Mouse (Mus musculus): ENCODE measurements around the gene Ginm1. TPM values are rescaled to one million over a fixed set of nuclear protein-coding genes. Genes with fewer than 3 reads are reported as not detected.
A peak's percentile ranks its signal among the peaks of the same experiment; 100 is the strongest.

Gene Ginm1
- total RNA-seq, 1 experiment, result 29.4 TPM

DNA sequence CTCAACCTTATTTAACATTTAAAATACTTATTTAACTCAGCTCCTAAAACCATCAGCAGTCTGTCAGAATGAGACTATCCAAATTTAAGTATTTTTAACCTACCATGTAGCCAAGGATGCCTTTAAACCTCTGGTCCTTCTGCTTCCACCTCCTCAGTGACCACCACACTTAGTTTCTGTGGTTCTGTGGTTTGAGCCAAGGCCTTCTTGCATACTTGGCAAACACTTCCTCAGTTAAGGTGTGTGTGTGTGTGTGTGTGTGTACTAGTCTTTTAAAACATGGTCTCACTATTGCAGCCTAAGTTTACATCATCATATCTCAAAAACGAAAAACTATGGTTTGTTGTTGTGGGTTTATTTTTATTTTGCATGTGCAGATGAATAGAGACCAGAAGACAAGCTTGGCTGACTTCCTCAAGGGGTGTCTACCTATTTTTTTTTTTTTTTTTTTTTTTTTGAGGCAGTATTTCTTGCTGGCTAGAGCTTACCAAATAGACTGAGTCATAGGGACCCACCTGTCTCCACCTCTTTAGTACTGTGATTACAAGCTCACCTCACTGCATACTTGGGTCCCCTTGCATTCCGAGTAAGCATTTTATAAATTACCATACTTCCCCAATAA lies 10.0 kb upstream of the Ginm1 start:
- in situ Hi-C loops (cut with MboI; ENCODE audit: low sequenced_read_pairs in 2 of 2, unreplicated experiment in 2 of 2), result no loop called here
- peaks cover 22% of the 10 kb centered on the region for H3K36me3 ChIP-seq (ENCODE audit: control insufficient read depth, insufficient read depth, low read length, poor library complexity, severe bottlenecking)

DNA sequence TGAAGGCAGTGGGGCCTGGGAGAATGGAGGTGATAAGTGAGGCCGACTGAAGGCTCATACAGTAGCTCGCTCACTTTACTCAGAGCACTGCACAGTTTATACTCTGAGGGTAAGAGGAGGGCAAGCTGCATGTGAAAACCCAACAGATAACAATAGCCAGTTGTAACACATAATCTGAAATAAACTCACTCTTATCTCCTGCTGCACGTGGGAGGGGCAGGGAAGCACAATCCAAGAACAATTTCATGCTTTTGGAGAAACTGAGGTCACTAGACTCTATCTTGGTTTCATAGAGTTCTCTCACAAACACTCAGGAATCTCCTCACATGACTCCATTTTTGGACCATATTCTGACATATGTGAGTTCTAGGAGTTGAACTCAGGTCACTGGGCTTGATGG lies 8.6 kb upstream of the Ginm1 start:
- no peak overlapping the region for H3K4me3 ChIP-seq (ENCODE audit: insufficient read depth in 1 of 2, low read depth in 1 of 2, low read length in 2 of 2, poor library complexity in 1 of 2, severe bottlenecking in 1 of 2)
- peaks cover 19% of the 10 kb centered on the region for H3K36me3 ChIP-seq (ENCODE audit: control insufficient read depth, insufficient read depth, low read length, poor library complexity, severe bottlenecking)
- H3K4me1 ChIP-seq (ENCODE audit: control insufficient read depth in 2 of 2, insufficient read depth in 2 of 2, low read length in 2 of 2, poor library complexity in 1 of 2), result no peaks in the 10 kb centered on the region
- H3K9ac ChIP-seq (ENCODE audit: insufficient read depth, low read depth, low read length, poor library complexity, severe bottlenecking), result no peak overlapping the region
- in situ Hi-C loops (cut with MboI; ENCODE audit: low sequenced_read_pairs in 2 of 2, unreplicated experiment in 2 of 2), result no loop called here
- no peaks in the 10 kb centered on the region for H3K9me3 ChIP-seq (ENCODE audit: control insufficient read depth, insufficient read depth, low read depth, low read length)
- H3K27ac ChIP-seq (ENCODE audit: insufficient read depth, low read depth, low read length, poor library complexity, severe bottlenecking), result no peak overlapping the region
- DNase-seq (ENCODE audit: low read depth, low spot score), result no peak
- TF ChIP-seq ZNF384 (IDR thresholded peaks at IDR 0.05; ENCODE audit: low read depth, low read length), result no peak
- no peak for TF ChIP-seq CHD2 (IDR thresholded peaks at IDR 0.05; ENCODE audit: low read depth, low read length)
- no peak for TF ChIP-seq MAFK (IDR thresholded peaks at IDR 0.05; ENCODE audit: insufficient read depth, low read depth, low read length)
- no peak for TF ChIP-seq ZC3H11A (IDR thresholded peaks at IDR 0.05; ENCODE audit: borderline replicate concordance, low read depth, low read length)
- TF ChIP-seq HCFC1 (IDR thresholded peaks at IDR 0.05; ENCODE audit: borderline replicate concordance, insufficient read depth, low read length), result no peak

More for the DNA sequence above, 10.0 kb upstream of the Ginm1 start:
- H3K9ac ChIP-seq (ENCODE audit: insufficient read depth, low read depth, low read length, poor library complexity, severe bottlenecking), result no peak overlapping the region
- TF ChIP-seq MAFK (IDR thresholded peaks at IDR 0.05; ENCODE audit: insufficient read depth, low read depth, low read length) (no peak), ZNF384 (IDR thresholded peaks at IDR 0.05; ENCODE audit: low read depth, low read length) (no peak), ZC3H11A (IDR thresholded peaks at IDR 0.05; ENCODE audit: borderline replicate concordance, low read depth, low read length) (no peak), HCFC1 (IDR thresholded peaks at IDR 0.05; ENCODE audit: borderline replicate concordance, insufficient read depth, low read length) (no peak), CHD2 (IDR thresholded peaks at IDR 0.05; ENCODE audit: low read depth, low read length) (no peak)
- no peak for DNase-seq (ENCODE audit: low read depth, low spot score)
- no peak overlapping the region for H3K4me3 ChIP-seq (ENCODE audit: insufficient read depth in 1 of 2, low read depth in 1 of 2, low read length in 2 of 2, poor library complexity in 1 of 2, severe bottlenecking in 1 of 2)
- H3K27ac ChIP-seq (ENCODE audit: insufficient read depth, low read depth, low read length, poor library complexity, severe bottlenecking), result no peak overlapping the region
- H3K9me3 ChIP-seq (ENCODE audit: control insufficient read depth, insufficient read depth, low read depth, low read length), result no peaks in the 10 kb centered on the region
- no peaks in the 10 kb centered on the region for H3K4me1 ChIP-seq (ENCODE audit: control insufficient read depth in 2 of 2, insufficient read depth in 2 of 2, low read length in 2 of 2, poor library complexity in 1 of 2)

DNA sequence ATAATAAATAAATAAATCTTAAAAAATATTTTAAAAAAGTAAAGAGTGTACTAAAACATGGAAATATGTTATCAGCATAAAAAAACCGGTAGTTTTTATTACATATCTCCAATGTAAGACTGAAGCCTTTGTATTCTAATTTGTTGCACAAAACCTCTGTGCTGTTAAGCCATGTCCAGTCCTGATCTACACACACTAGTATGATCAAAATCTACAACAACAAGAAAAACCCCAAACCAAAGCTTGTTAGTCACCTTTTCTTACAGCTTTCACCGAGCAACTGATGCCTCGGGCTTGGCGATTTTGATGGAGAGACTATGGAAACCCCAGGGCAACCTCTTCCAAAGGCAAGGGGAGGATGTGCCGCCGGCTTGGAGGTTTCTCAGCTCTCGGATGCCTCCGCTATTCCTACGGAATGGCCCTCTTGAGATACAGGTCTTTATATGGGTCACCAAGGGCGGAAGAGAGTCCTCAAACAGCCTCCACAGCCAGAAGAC lies 322 bp downstream of the Ginm1 start:
- Histone ChIP-seq H3K4me1 (ENCODE audit: control insufficient read depth in 2 of 2, insufficient read depth in 2 of 2, low read length in 2 of 2, poor library complexity in 1 of 2) (peaks cover 2 to 7% of the 10 kb centered on the region in 2 experiments; a peak in 1 of 4 replicates), H3K9ac (ENCODE audit: insufficient read depth, low read depth, low read length, poor library complexity, severe bottlenecking) (peak overlapping the region; percentile 99), H3K9me3 (ENCODE audit: control insufficient read depth, insufficient read depth, low read depth, low read length) (no peaks in the 10 kb centered on the region), H3K27ac (ENCODE audit: insufficient read depth, low read depth, low read length, poor library complexity, severe bottlenecking) (peak overlapping the region; percentile 66; the same call in 1 of the 2 replicates), H3K4me3 (ENCODE audit: insufficient read depth in 1 of 2, low read depth in 1 of 2, low read length in 2 of 2, poor library complexity in 1 of 2, severe bottlenecking in 1 of 2) (peak overlapping the region; percentile 77 to 90), H3K36me3 (ENCODE audit: control insufficient read depth, insufficient read depth, low read length, poor library complexity, severe bottlenecking) (peaks cover 4% of the 10 kb centered on the region)
- in situ Hi-C loops (cut with MboI; ENCODE audit: low sequenced_read_pairs in 2 of 2, unreplicated experiment in 2 of 2), result no loop called here
- DNase-seq (ENCODE audit: low read depth, low spot score), result no peak
- no peak for TF ChIP-seq ZC3H11A (IDR thresholded peaks at IDR 0.05; ENCODE audit: borderline replicate concordance, low read depth, low read length)
- TF ChIP-seq CHD2 (IDR thresholded peaks at IDR 0.05; ENCODE audit: low read depth, low read length), result no peak
- TF ChIP-seq HCFC1 (IDR thresholded peaks at IDR 0.05; ENCODE audit: borderline replicate concordance, insufficient read depth, low read length), result no peak
- TF ChIP-seq MAFK (IDR thresholded peaks at IDR 0.05; ENCODE audit: insufficient read depth, low read depth, low read length), result no peak
- no peak for TF ChIP-seq ZNF384 (IDR thresholded peaks at IDR 0.05; ENCODE audit: low read depth, low read length)

DNA sequence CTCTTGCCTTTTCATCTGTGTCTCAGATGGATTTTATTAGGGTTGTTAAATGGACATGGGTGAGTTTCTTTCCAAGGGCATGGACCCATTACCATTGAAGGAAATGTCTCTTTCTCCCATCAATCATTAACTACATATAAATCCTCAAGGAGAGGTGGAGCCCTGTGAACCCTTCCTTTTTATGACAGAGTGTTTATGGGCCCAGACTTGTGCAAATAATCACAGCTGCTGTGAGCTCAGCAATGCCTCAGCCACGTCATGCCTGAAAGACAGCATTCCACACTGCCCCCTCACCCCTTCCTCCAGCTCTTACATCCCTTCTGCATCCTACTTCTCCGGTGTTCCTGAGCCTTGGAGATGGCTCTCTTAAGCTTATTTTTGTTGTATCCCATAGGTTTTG lies 5.3 kb downstream of the Ginm1 start:
- Histone ChIP-seq H3K36me3 (ENCODE audit: control insufficient read depth, insufficient read depth, low read length, poor library complexity, severe bottlenecking) (peaks cover 4% of the 10 kb centered on the region), H3K9me3 (ENCODE audit: control insufficient read depth, insufficient read depth, low read depth, low read length) (no peaks in the 10 kb centered on the region), H3K9ac (ENCODE audit: insufficient read depth, low read depth, low read length, poor library complexity, severe bottlenecking) (no peak overlapping the region), H3K4me3 (ENCODE audit: insufficient read depth in 1 of 2, low read depth in 1 of 2, low read length in 2 of 2, poor library complexity in 1 of 2, severe bottlenecking in 1 of 2) (no peak overlapping the region), H3K27ac (ENCODE audit: insufficient read depth, low read depth, low read length, poor library complexity, severe bottlenecking) (no peak overlapping the region), H3K4me1 (ENCODE audit: control insufficient read depth in 2 of 2, insufficient read depth in 2 of 2, low read length in 2 of 2, poor library complexity in 1 of 2) (peaks cover 2 to 4% of the 10 kb centered on the region in 2 experiments; a peak in 1 of 4 replicates)
- no peak for DNase-seq (ENCODE audit: low read depth, low spot score)
- TF ChIP-seq ZNF384 (IDR thresholded peaks at IDR 0.05; ENCODE audit: low read depth, low read length) (no peak), CHD2 (IDR thresholded peaks at IDR 0.05; ENCODE audit: low read depth, low read length) (no peak), MAFK (IDR thresholded peaks at IDR 0.05; ENCODE audit: insufficient read depth, low read depth, low read length) (no peak), HCFC1 (IDR thresholded peaks at IDR 0.05; ENCODE audit: borderline replicate concordance, insufficient read depth, low read length) (no peak), ZC3H11A (IDR thresholded peaks at IDR 0.05; ENCODE audit: borderline replicate concordance, low read depth, low read length) (no peak)
- in situ Hi-C loops (cut with MboI; ENCODE audit: low sequenced_read_pairs in 2 of 2, unreplicated experiment in 2 of 2), result no loop called here

Measured in ES-E14 (cell line).